In the genomic region with DNA sequence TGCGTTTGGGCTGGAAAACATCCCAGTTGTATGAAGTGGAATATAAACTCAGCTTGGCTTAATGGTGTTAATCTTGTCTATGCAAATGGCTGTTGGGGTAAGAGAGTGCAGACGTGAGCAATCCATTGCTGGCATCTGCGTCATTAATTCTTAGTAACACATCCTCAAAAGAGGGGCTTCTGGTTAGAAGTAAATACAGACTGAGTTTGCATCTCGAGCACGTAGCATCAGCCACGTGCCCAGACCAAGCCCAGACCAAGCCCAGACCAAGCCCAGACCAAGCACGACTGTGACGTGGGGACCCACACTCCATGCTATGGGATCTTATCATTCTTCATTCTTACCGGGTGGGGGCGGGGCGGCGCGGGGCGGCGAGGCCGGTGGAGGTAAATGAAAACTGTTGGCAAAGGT, we compare ENCODE assay signal across 7 mouse cellular contexts. TPM values are rescaled to one million over a fixed set of nuclear protein-coding genes. Genes with fewer than 3 reads are reported as not detected.
DNase-seq lines count a peak whose midpoint lies in the region; ATAC-seq and TF ChIP-seq lines count a peak whose summit lies in the region.

No protein-coding gene starts in this region.

- no peaks in the 10 kb centered on the region for H3K36me3 ChIP-seq in lung, embryonic 14.5 days (ENCODE audit: insufficient read depth)
- H3K36me3 ChIP-seq in forebrain, embryonic 15.5 days: no peaks in the 10 kb centered on the region
- no peaks in the 10 kb centered on the region for H3K36me3 ChIP-seq in limb, embryonic 12.5 days
- H3K36me3 ChIP-seq in stomach, embryonic 14.5 days (ENCODE audit: control insufficient read depth, insufficient read depth, low read length): no peaks in the 10 kb centered on the region

- H3K27me3 ChIP-seq in lung, embryonic 14.5 days (ENCODE audit: insufficient read depth, low read length): no peaks in the 10 kb centered on the region
- no peaks in the 10 kb centered on the region for H3K27me3 ChIP-seq in forebrain, embryonic 15.5 days
- peaks cover 4% of the 10 kb centered on the region; the same call in 1 of the 2 replicates for H3K27me3 ChIP-seq in limb, embryonic 12.5 days
- no peaks in the 10 kb centered on the region for H3K27me3 ChIP-seq in stomach, embryonic 14.5 days (ENCODE audit: control insufficient read depth, insufficient read depth, low read length)

- no peak for TF ChIP-seq CTCF in lung, embryonic 14.5 days (IDR thresholded peaks at IDR 0.05; ENCODE audit: low read depth)

- H3K9ac ChIP-seq in lung, embryonic 14.5 days: no peak overlapping the region
- H3K9ac ChIP-seq in forebrain, embryonic 15.5 days (replicated peaks): no peak overlapping the region
- H3K9ac ChIP-seq in limb, embryonic 12.5 days (replicated peaks): no peak overlapping the region
- no peak overlapping the region for H3K9ac ChIP-seq in stomach, embryonic 14.5 days (replicated peaks; ENCODE audit: low read depth, low read length)

- peak; percentile 32 for DNase-seq in lung, embryonic 14.5 days
- DNase-seq in lung, postnatal 10 days: no peak
- no peak for DNase-seq in layer of hippocampus, postnatal 25 days (ENCODE audit: extremely low spot score in 1 of 2, low spot score in 1 of 2)
- no peak for DNase-seq in spleen, postnatal 36 days (ENCODE audit: low spot score in 2 of 2)

- H3K4me2 ChIP-seq in lung, embryonic 14.5 days: peak overlapping the region; percentile 48
- H3K4me2 ChIP-seq in forebrain, embryonic 15.5 days (replicated peaks): peak overlapping the region; percentile 32
- peak overlapping the region; percentile 23 for H3K4me2 ChIP-seq in limb, embryonic 12.5 days
- H3K4me2 ChIP-seq in stomach, embryonic 14.5 days (replicated peaks; ENCODE audit: low read depth, low read length): peak overlapping the region; percentile 35

- 6% methylated on average over 16 of the region's 16 CpGs for WGBS in lung, embryonic 14.5 days
- WGBS in forebrain, embryonic 15.5 days: 13% methylated on average over 16 of the region's 16 CpGs
- 13% methylated on average over 16 of the region's 16 CpGs for WGBS in limb, embryonic 12.5 days
- 9% methylated on average over 16 of the region's 16 CpGs for WGBS in stomach, embryonic 14.5 days

- no peak overlapping the region for H3K4me3 ChIP-seq in lung, embryonic 14.5 days (ENCODE audit: low read depth, low read length)
- 0 out of 2 replicates have a peak overlapping the region, but pooled peaks have one; percentile 4 for H3K4me3 ChIP-seq in forebrain, embryonic 15.5 days
- H3K4me3 ChIP-seq in limb, embryonic 12.5 days (replicated peaks): no peak overlapping the region
- H3K4me3 ChIP-seq in stomach, embryonic 14.5 days (ENCODE audit: low read depth, low read length): no peak overlapping the region

- ATAC-seq in lung, embryonic 14.5 days (ENCODE audit: insufficient read depth): no peak; the same call in 1 of the 2 replicates
- peak; percentile 70; the same call in 1 of the 2 replicates for ATAC-seq in forebrain, embryonic 15.5 days (replicated peaks)
- no peak for ATAC-seq in limb, embryonic 12.5 days (ENCODE audit: insufficient number of reproducible peaks, insufficient read depth, low FRiP score, low TSS enrichment, low read depth)
- ATAC-seq in stomach, embryonic 14.5 days (ENCODE audit: insufficient number of reproducible peaks, insufficient read depth, low FRiP score, low read depth): no peak; the same call in 1 of the 2 replicates

- H3K27ac ChIP-seq in lung, embryonic 14.5 days (ENCODE audit: low read depth): no peak overlapping the region
- H3K27ac ChIP-seq in forebrain, embryonic 15.5 days (replicated peaks): peak overlapping the region; percentile 57
- no peak overlapping the region for H3K27ac ChIP-seq in limb, embryonic 12.5 days
- no peak overlapping the region for H3K27ac ChIP-seq in stomach, embryonic 14.5 days (ENCODE audit: low read length)

- H3K4me1 ChIP-seq in lung, embryonic 14.5 days (ENCODE audit: insufficient read depth): peaks cover 16% of the 10 kb centered on the region
- H3K4me1 ChIP-seq in forebrain, embryonic 15.5 days: peaks cover 19% of the 10 kb centered on the region
- H3K4me1 ChIP-seq in limb, embryonic 12.5 days (replicated peaks): peaks cover 42% of the 10 kb centered on the region
- peaks cover 14% of the 10 kb centered on the region; the same call in 1 of the 2 replicates for H3K4me1 ChIP-seq in stomach, embryonic 14.5 days (ENCODE audit: control insufficient read depth, insufficient read depth, low read length)

- no peaks in the 10 kb centered on the region for H3K9me3 ChIP-seq in lung, embryonic 14.5 days (ENCODE audit: low read depth, low read length)
- H3K9me3 ChIP-seq in forebrain, embryonic 15.5 days: no peaks in the 10 kb centered on the region
- H3K9me3 ChIP-seq in limb, embryonic 12.5 days: no peaks in the 10 kb centered on the region
- no peaks in the 10 kb centered on the region for H3K9me3 ChIP-seq in stomach, embryonic 14.5 days (ENCODE audit: control insufficient read depth, low read depth, low read length)

RNA-seq across cellular contexts. Expression of a gene that starts 7.2 kb away (rescaled TPM):
- polyA plus RNA-seq in lung, embryonic 14.5 days (2014; fragmentation: Nextera tagmentation; extraction: Ambion mirVana): 5.3 and 5.4 TPM in 2 replicates
- polyA plus RNA-seq in forebrain, embryonic 15.5 days (2015; fragmentation: Nextera tagmentation; extraction: Ambion mirVana): 2.8 and 3.8 TPM in 2 replicates
- 3.9 TPM in 2 replicates for polyA plus RNA-seq in limb, embryonic 12.5 days (2016; fragmentation: Nextera tagmentation; extraction: Ambion mirVana)
- polyA plus RNA-seq in stomach, embryonic 14.5 days (2014; fragmentation: Nextera tagmentation; extraction: Ambion mirVana): 4.1 and 4.4 TPM in 2 replicates
- 10 to 100 TPM; 43.5 to 44.3 TPM for total RNA-seq in layer of hippocampus, postnatal 25 days (2021)

RNA-seq across cellular contexts. Expression of a gene that starts 47.0 kb away (rescaled TPM):
- 78.4 and 80.1 TPM in 2 replicates for polyA plus RNA-seq in lung, embryonic 14.5 days (2014; fragmentation: Nextera tagmentation; extraction: Ambion mirVana)
- 83.1 and 89.2 TPM in 2 replicates for polyA plus RNA-seq in forebrain, embryonic 15.5 days (2015; fragmentation: Nextera tagmentation; extraction: Ambion mirVana)
- polyA plus RNA-seq in limb, embryonic 12.5 days (2016; fragmentation: Nextera tagmentation; extraction: Ambion mirVana): 106 and 111 TPM in 2 replicates
- 51.6 and 67.7 TPM in 2 replicates for polyA plus RNA-seq in stomach, embryonic 14.5 days (2014; fragmentation: Nextera tagmentation; extraction: Ambion mirVana)
- total RNA-seq in layer of hippocampus, postnatal 25 days (2021): 10 to 100 TPM; 90.3 to 92.3 TPM
